ENCODE assay signal across 8 mouse cellular contexts in genomic region chr11:97663528-97664338, GRCm38 (mm10). TPM values are rescaled to one million over a fixed set of nuclear protein-coding genes. Genes with fewer than 3 reads are reported as not detected.
DNase-seq lines count a peak whose midpoint lies in the region; ATAC-seq and TF ChIP-seq lines count a peak whose summit lies in the region.

No protein-coding gene starts in this region.

- peak; percentile 74 for DNase-seq in 3134 (ENCODE audit: extremely low read depth, insufficient read length, low spot score)
- DNase-seq in embryonic facial prominence, embryonic 10.5 days (ENCODE audit: low spot score), result peak; percentile 74
- peak; percentile 62 to 65 for DNase-seq in heart, postnatal 10 days
- peak; percentile 55 to 71 for DNase-seq in kidney, postnatal 4 days
- DNase-seq in urinary bladder, postnatal 4 days (ENCODE audit: low spot score in 2 of 2), result no peak

- H3K27me3 ChIP-seq in ES-Bruce4 (ENCODE audit: control insufficient read depth, insufficient read depth, low read length, poor library complexity, severe bottlenecking), result no peaks in the 10 kb centered on the region
- peaks cover 31% of the 10 kb centered on the region for H3K27me3 ChIP-seq in embryonic facial prominence, embryonic 10.5 days (replicated peaks; ENCODE audit: low read depth, poor library complexity, severe bottlenecking)
- H3K27me3 ChIP-seq in midbrain, embryonic 16.5 days (ENCODE audit: control insufficient read depth, insufficient read depth, low read depth, low read length), result peaks cover 7% of the 10 kb centered on the region

- H3K27ac ChIP-seq in ES-Bruce4 (ENCODE audit: insufficient read depth, low read length), result peak overlapping the region; percentile 80
- H3K27ac ChIP-seq in embryonic facial prominence, embryonic 10.5 days (replicated peaks), result peak overlapping the region; percentile 97
- H3K27ac ChIP-seq in midbrain, embryonic 16.5 days (ENCODE audit: low read length), result peak overlapping the region; percentile 78

- H3K36me3 ChIP-seq in ES-Bruce4 (ENCODE audit: control insufficient read depth, insufficient read depth, low read length, poor library complexity, severe bottlenecking), result peaks cover 13% of the 10 kb centered on the region
- H3K36me3 ChIP-seq in embryonic facial prominence, embryonic 10.5 days (replicated peaks), result peaks cover 38% of the 10 kb centered on the region
- H3K36me3 ChIP-seq in midbrain, embryonic 16.5 days (ENCODE audit: control insufficient read depth, insufficient read depth, low read length), result peaks cover 3% of the 10 kb centered on the region; the same call in 1 of the 2 replicates

- peak overlapping the region; percentile 99 for H3K9ac ChIP-seq in ES-Bruce4 (ENCODE audit: low read depth, poor library complexity, severe bottlenecking)
- peak overlapping the region; percentile 90 for H3K9ac ChIP-seq in midbrain, embryonic 16.5 days (ENCODE audit: low read depth, low read length)

- no peaks in the 10 kb centered on the region for H3K9me3 ChIP-seq in ES-Bruce4 (replicated peaks; ENCODE audit: control insufficient read depth, insufficient read depth, low read length, poor library complexity, severe bottlenecking)
- no peaks in the 10 kb centered on the region for H3K9me3 ChIP-seq in embryonic facial prominence, embryonic 10.5 days
- no peaks in the 10 kb centered on the region for H3K9me3 ChIP-seq in midbrain, embryonic 16.5 days (replicated peaks; ENCODE audit: control insufficient read depth, low read length, poor library complexity, severe bottlenecking)

- 1% methylated on average over 51 of the region's 57 CpGs for WGBS in embryonic facial prominence, embryonic 10.5 days
- 1% methylated on average over 30 of the region's 57 CpGs for WGBS in midbrain, embryonic 16.5 days

- no peak for TF ChIP-seq POLR2A in ES-Bruce4 (IDR thresholded peaks at IDR 0.05; ENCODE audit: insufficient read depth, low read length)

- ATAC-seq in midbrain, embryonic 16.5 days, result peak; percentile 53; the same call in 1 of the 2 replicates
- no peak for ATAC-seq in erythroid progenitor cell, adult 5-6 weeks (replicated peaks; ENCODE audit: low FRiP score, poor library complexity, severe bottlenecking)

- H3K4me2 ChIP-seq in midbrain, embryonic 16.5 days (ENCODE audit: low read length), result peak overlapping the region; percentile 86

- H3K4me1 ChIP-seq in ES-Bruce4 (ENCODE audit: control insufficient read depth, insufficient read depth, low read length), result peaks cover under 1% of the 10 kb centered on the region
- peaks cover 71% of the 10 kb centered on the region for H3K4me1 ChIP-seq in embryonic facial prominence, embryonic 10.5 days
- peaks cover 35% of the 10 kb centered on the region for H3K4me1 ChIP-seq in midbrain, embryonic 16.5 days (ENCODE audit: control insufficient read depth, insufficient read depth, low read length)

- TF ChIP-seq EP300 in ES-Bruce4 (IDR thresholded peaks at IDR 0.05; ENCODE audit: insufficient read depth, low read depth, low read length), result 0 out of 2 replicates have a peak, but pooled peaks have one; percentile 28

- TF ChIP-seq CTCF in ES-Bruce4 (IDR thresholded peaks at IDR 0.05; ENCODE audit: low read depth, low read length), result no peak

- intact Hi-C loops in heart, postnatal 10 days (cut with DNase I), result loop anchor here (1.0 to 5.0 kb wide), 2 partner anchors 22 to 34 kb away; partner anchors contain the start of gene Cisd3

- peak overlapping the region; percentile 75 for H3K4me3 ChIP-seq in ES-Bruce4 (ENCODE audit: low read depth, low read length)
- peak overlapping the region; percentile 92 for H3K4me3 ChIP-seq in embryonic facial prominence, embryonic 10.5 days
- H3K4me3 ChIP-seq in midbrain, embryonic 16.5 days (ENCODE audit: low read depth, low read length), result peak overlapping the region; percentile 95

RNA-seq across cellular contexts. Expression of gene Mllt6, which starts 0.5 kb away (rescaled TPM):
- 23.7 and 25.2 TPM in 2 replicates for polyA plus RNA-seq in ES-Bruce4 (2011; ENCODE audit: insufficient read depth, insufficient read length, low read depth, missing spikeins)
- 2.1 and 2.2 TPM in 2 replicates for polyA plus RNA-seq in embryonic facial prominence, embryonic 10.5 days (2016; fragmentation: Nextera tagmentation; extraction: Ambion mirVana)
- total RNA-seq in heart, postnatal 10 days (2021), result 10 to 100 TPM; 55.8 to 61.7 TPM
- 3.3 and 3.5 TPM in 2 replicates for polyA plus RNA-seq in midbrain, embryonic 16.5 days (2015; fragmentation: Nextera tagmentation; extraction: Ambion mirVana)
- total RNA-seq in erythroid progenitor cell, adult 5-6 weeks (2015; ENCODE audit: low replicate concordance), result 2.1 and 9.7 TPM in 2 replicates
- total RNA-seq in erythroid progenitor cell, adult 5-6 weeks (2017; ENCODE audit: low replicate concordance), result 1.3 and 3.9 TPM in 2 replicates

RNA-seq across cellular contexts. Expression of gene Cisd3, which starts 21.9 kb away (rescaled TPM):
- polyA plus RNA-seq in ES-Bruce4 (2011; ENCODE audit: insufficient read depth, insufficient read length, low read depth, missing spikeins), result 62.3 and 77.2 TPM in 2 replicates
- polyA plus RNA-seq in embryonic facial prominence, embryonic 10.5 days (2016; fragmentation: Nextera tagmentation; extraction: Ambion mirVana), result 18.2 and 20.0 TPM in 2 replicates
- 100 to 1,000 TPM; 120 TPM for total RNA-seq in heart, postnatal 10 days (2021)
- 24.4 and 29.8 TPM in 2 replicates for polyA plus RNA-seq in midbrain, embryonic 16.5 days (2015; fragmentation: Nextera tagmentation; extraction: Ambion mirVana)
- total RNA-seq in erythroid progenitor cell, adult 5-6 weeks (2015; ENCODE audit: low replicate concordance), result 6.3 TPM in 1 of 2 replicates, not detected in the other
- total RNA-seq in erythroid progenitor cell, adult 5-6 weeks (2017; ENCODE audit: low replicate concordance), result not detected in 2 replicates

RNA-seq across cellular contexts. Expression of gene Epop, which starts 34.2 kb away (rescaled TPM):
- 39.3 and 44.1 TPM in 2 replicates for polyA plus RNA-seq in ES-Bruce4 (2011; ENCODE audit: insufficient read depth, insufficient read length, low read depth, missing spikeins)
- polyA plus RNA-seq in embryonic facial prominence, embryonic 10.5 days (2016; fragmentation: Nextera tagmentation; extraction: Ambion mirVana), result 13.0 and 14.4 TPM in 2 replicates
- total RNA-seq in heart, postnatal 10 days (2021), result 1 to 10 TPM in 1 of 2 experiments, under 1 TPM in 1; 0.57 to 1.0 TPM
- polyA plus RNA-seq in midbrain, embryonic 16.5 days (2015; fragmentation: Nextera tagmentation; extraction: Ambion mirVana), result 1.2 and 1.3 TPM in 2 replicates
- total RNA-seq in erythroid progenitor cell, adult 5-6 weeks (2015; ENCODE audit: low replicate concordance), result 1.4 TPM in 1 of 2 replicates, not detected in the other
- not detected in 2 replicates for total RNA-seq in erythroid progenitor cell, adult 5-6 weeks (2017; ENCODE audit: low replicate concordance)

RNA-seq across cellular contexts. Expression of gene Pcgf2, which starts 36.6 kb away (rescaled TPM):
- polyA plus RNA-seq in ES-Bruce4 (2011; ENCODE audit: insufficient read depth, insufficient read length, low read depth, missing spikeins), result 74.6 and 84.0 TPM in 2 replicates
- 23.2 and 24.1 TPM in 2 replicates for polyA plus RNA-seq in embryonic facial prominence, embryonic 10.5 days (2016; fragmentation: Nextera tagmentation; extraction: Ambion mirVana)
- total RNA-seq in heart, postnatal 10 days (2021), result 10 to 100 TPM; 21.4 to 21.7 TPM
- polyA plus RNA-seq in midbrain, embryonic 16.5 days (2015; fragmentation: Nextera tagmentation; extraction: Ambion mirVana), result 18.2 and 19.1 TPM in 2 replicates
- 5.9 TPM in 1 of 2 replicates, not detected in the other for total RNA-seq in erythroid progenitor cell, adult 5-6 weeks (2015; ENCODE audit: low replicate concordance)
- 2.1 TPM in 1 of 2 replicates, not detected in the other for total RNA-seq in erythroid progenitor cell, adult 5-6 weeks (2017; ENCODE audit: low replicate concordance)

RNA-seq across cellular contexts. Expression of gene Psmb3, which starts 39.5 kb away (rescaled TPM):
- polyA plus RNA-seq in ES-Bruce4 (2011; ENCODE audit: insufficient read depth, insufficient read length, low read depth, missing spikeins), result 296 and 332 TPM in 2 replicates
- polyA plus RNA-seq in embryonic facial prominence, embryonic 10.5 days (2016; fragmentation: Nextera tagmentation; extraction: Ambion mirVana), result 634 and 654 TPM in 2 replicates
- total RNA-seq in heart, postnatal 10 days (2021), result 100 to 1,000 TPM; 184 to 186 TPM
- polyA plus RNA-seq in midbrain, embryonic 16.5 days (2015; fragmentation: Nextera tagmentation; extraction: Ambion mirVana), result 387 and 401 TPM in 2 replicates
- total RNA-seq in erythroid progenitor cell, adult 5-6 weeks (2015; ENCODE audit: low replicate concordance), result 20.5 and 50.7 TPM in 2 replicates
- 7.9 and 45.8 TPM in 2 replicates for total RNA-seq in erythroid progenitor cell, adult 5-6 weeks (2017; ENCODE audit: low replicate concordance)

Comparison
In these comparisons a context has a peak if more than half of its experiments do, and no peak if none do; other contexts are left out.
1. DNase-seq: peak in 3134 (single experiment), embryonic facial prominence, embryonic 10.5 days (single experiment), heart, postnatal 10 days (2 of 2) and kidney, postnatal 4 days (2 of 2); none in urinary bladder, postnatal 4 days (0 of 2).
2. Peak in every context shown above with its lines, with median percentiles within 50 percentile points of each other: H3K27ac ChIP-seq and H3K4me3 ChIP-seq.